Mouse (Mus musculus) frontal cortex, adult 2 months (tissue): ENCODE measurements at regions not wholly inside any gene's neighbourhood (a gene's known extent, or its start where the extent isn't known, plus 50 kb on each side); places are given as distances from the start of the nearest gene placed in this dataset.

Experiments used
- DNase-seq, 2 experiments: peaks; one replicate each; pipeline ENCODE4 v3.0.0; 2022; ENCODE audit warnings: low spot score in 1 of 2; ENCODE audit errors: extremely low spot score in 1 of 2

- no peak for DNase-seq
Measured at GRCm38 (mm10) chr6:100107066-100107465, 180.2 kb downstream of the Rybp start.

DNA sequence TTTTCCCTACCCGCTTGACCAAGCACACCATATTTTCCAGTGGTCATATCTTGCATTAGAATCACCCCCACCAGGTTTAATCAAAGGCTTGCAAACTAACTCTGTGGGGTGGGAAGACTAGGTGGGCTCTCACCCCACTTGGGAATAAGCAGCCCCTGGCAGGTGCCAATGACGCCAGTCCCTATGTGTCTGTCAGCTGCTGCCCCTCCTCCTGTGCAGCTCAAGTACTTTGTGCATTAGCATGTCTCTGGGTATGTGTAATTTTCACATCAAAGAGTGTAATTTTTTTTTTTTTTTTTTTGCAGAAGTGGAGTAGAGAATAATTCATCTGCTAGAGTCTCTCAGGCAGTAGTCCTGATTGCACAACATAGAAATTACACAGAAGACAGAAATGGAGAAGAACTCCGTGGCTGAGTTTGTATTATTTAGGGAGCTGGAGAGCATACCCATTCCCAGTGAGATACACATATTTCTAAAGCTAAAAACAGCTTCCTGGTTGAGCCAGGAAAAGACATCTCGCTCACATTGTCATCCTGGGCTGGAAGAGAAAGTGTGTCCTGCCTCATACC lies 186.6 kb downstream of the Rybp start:
- DNase-seq, result no peak

DNA sequence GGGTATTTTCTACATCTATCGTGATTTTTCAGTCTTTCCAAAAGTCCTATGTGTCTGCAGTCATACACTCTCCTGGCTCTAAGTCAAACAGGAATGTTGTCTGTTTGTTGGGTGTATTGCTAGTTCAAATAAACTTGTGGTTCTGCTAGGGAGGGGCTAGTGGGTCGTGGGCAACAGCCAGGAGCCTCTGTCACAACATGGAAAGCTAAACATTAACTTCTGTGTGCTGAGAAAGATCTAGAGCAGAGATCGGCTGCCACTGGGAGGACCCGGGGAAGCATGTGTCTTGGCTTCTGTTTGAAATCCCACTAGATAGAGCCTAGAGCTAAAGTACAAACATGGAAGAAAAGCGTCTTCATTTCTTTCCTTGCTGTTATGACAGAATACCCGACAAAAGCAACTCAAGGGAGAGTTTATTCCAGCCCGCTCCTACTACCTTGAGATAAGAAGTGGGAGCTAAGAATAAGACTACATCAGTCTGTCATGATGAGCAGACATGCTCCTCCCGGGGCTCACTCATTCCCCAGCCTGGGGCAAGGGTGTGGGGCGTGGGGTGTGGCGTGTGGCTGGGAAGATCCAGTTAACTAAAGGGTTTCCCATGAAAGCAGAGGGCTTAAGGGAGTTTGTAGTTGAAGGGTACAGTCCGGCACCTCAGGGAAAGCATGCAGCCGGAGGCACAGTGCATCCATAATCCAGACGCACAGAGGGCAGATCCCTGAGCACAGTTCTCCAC lies 190.7 kb downstream of the Rybp start:
- no peak for DNase-seq

- DNase-seq, result no peak
Measured at GRCm38 (mm10) chr6:100094653-100095217, 192.6 kb downstream of the Rybp start.

DNA sequence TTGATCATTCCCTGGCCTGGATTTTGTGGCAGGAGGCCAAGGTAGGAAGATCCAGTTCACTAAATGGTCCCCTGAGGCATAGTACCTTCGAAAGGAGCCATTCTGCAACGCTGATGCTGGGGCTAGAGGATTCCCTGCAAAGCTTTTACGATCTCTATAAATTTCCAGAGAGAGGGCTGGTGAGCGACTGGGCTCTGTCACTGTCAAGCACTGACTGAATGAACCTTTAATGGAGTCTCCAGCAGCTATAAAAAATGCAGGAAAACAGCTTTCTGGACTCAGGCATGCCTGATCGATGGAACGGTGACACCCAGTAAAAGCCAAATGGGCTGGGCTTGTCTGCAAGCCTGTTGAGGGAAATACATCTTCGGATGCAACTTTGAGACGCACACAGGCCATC lies 194.4 kb downstream of the Rybp start:
- no peak for DNase-seq

DNA sequence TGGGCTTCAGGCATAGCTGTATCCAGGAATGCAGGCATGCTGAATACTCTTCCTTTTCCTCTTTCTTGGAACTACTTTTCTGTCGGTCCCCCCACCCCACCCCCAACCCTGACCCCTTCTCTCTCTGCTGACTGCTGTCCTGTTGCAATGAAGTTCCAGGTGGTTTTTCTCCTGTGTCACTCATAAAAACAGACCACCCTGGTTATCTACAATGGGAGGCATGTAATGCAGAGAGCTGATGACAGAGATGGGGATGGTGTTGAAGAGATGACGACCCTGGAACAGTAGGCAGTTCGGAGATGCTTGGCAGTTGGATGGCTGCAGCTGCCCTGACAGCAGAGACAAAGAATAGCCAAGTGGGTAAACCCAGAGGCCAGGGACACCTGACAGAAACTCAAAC lies 195.5 kb downstream of the Rybp start:
- DNase-seq, result no peak

GRCm38 (mm10) chr6:100088576-100088975 lies 198.7 kb downstream of the Rybp start:
- no peak for DNase-seq

- DNase-seq, result no peak
Measured at GRCm38 (mm10) chr6:100086807-100087206, 200.5 kb downstream of the Rybp start.

- DNase-seq, result no peak
Measured at GRCm38 (mm10) chr6:100085981-100086380, 201.3 kb downstream of the Rybp start.

DNA sequence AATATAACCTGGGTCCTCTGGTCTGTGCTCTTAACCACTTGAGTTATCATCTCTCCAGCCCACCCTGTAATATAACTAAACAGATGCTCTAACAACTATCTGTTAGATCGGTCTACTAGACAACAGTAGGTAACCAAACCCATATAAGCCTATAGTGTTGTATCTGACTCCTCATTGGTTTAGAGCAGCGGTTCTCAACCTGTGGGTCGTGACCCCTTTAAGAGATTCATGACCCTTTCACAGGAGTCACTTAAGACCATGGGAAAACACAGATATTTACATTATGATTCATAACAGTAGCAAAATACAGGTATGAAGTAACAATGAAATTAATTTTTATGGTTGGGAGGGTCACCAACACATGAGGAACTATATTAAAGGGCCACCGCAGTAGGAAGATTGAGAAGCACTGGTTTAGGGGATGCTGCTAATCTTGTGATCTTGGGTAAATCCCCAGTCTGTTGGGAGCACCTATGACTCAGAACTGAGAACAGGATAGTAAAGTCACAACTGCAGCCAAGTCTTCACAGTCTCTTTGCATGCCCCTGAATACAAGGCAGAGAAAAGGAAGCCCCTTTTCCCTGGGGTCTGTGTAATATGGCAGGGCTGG lies 203.3 kb downstream of the Rybp start:
- DNase-seq, result no peak

DNA sequence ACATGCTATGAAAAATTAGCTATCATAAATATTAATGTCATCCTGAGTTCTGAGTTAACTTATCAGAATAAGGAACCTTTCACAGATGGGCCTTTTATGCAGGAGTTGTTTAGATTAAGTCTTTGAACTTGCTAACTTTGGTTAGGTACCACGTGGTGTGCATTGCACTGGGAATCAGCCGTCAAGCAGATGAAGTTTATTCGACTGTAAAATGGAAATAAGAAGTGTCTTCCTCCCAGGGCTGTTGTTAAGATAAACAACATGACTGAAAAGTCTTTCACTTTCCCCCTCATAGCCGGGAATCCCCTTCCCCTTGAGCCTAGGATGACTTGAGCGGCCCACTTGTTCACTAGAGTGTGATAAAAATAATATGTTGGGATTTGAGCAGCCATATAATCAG lies 204.2 kb downstream of the Rybp start:
- no peak for DNase-seq

- DNase-seq, result no peak
Measured at GRCm38 (mm10) chr6:100074672-100075335, 212.5 kb downstream of the Rybp start.

DNA sequence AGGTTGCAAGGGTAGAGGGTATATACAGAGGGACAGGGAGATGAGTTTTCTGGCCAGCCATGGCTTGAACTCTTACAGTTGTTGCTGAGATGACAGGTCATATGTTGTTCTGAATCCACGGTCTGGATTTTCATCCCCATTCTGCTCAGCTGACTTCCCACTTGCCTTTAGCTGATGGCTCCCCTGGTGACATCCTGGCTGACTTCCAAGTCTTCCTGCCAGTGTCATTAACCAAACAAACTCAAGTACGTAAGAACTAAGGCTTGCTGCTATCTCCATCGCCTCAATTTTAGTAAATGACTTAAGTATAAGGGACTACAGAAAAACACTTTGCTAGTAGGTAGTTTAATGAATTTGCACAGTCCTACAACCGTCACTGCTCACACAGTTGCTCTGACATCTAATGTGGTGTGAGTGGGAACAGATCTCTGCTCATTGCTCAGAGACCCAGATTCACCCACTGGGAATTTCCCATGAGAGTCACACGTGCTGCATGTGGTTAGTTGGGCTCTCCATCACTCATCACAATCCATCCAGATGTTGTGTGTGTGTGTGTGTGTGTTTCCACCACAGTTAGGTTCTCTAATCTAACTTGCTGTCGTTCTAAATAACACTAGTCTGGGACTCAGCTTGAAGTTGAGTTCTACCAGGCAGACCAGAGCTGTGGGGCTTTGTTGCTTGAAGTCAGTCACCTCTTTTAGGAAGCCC lies 214.9 kb downstream of the Rybp start:
- no peak for DNase-seq

DNA sequence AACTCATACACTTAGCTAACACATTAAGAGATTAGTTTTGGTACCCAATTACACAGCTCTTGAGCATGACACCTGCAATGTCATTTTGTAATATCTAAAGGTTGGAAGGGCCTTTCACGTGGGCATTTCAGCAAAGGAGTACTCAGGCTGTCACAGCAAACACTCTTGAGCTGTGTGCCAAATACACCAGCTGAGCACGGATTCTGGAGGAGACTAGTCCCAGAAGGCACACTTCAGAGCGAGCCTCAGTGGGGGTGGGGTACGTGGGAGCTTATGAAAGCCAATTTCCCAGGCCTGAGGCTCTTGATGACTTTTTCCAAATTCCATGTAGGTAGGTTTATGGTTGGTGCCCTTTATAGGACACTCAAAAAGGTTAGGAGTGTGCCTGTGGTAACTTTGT lies 218.1 kb downstream of the Rybp start:
- peak in 1 of 2 experiments; percentile 8 for DNase-seq

DNA sequence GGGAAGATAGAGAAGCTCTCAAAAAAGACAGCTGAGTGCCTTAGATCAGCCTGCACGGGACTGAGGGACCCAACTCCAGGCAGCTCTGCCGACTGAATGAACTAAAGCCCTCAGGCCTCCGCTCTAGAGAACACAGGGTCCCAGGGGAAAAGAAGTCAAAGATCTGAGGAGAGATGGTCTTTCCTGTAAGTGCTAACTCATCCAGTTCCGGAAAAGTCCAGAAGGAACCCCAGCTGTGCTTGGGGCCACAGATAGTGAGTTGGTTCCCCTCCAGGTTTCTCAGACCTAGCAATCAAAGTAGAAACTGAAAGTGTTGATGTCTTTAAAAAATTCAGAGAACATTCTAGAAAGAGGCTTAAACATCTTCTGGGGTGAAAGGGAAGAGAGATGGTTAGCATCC lies 220.0 kb downstream of the Rybp start:
- no peak for DNase-seq

- DNase-seq, result no peak
Measured at GRCm38 (mm10) chr6:100065586-100065985, 221.7 kb downstream of the Rybp start.

GRCm38 (mm10) chr6:100062961-100063360 lies 224.3 kb downstream of the Rybp start:
- DNase-seq, result no peak

DNA sequence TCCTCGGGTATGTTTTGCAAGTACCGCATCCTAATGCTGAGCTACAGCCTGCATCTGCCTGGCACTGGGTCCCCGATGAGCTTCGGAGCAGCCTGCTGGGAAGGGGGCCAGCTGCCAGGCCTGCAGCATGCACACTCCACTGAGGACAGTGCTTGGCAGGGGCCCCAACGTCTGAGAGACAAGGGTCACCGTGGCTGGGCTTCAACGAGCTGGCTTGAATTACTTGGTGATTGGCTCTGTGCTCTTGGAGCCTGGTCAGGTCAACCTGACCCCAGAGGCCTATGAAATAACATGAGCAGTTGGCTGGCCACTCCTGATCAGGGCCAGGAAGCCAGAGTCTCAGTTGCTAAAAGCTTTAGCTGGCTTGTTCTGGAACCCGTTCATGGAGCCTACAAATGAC lies 227.5 kb downstream of the Rybp start:
- DNase-seq, result peak; percentile 26 to 67

DNA sequence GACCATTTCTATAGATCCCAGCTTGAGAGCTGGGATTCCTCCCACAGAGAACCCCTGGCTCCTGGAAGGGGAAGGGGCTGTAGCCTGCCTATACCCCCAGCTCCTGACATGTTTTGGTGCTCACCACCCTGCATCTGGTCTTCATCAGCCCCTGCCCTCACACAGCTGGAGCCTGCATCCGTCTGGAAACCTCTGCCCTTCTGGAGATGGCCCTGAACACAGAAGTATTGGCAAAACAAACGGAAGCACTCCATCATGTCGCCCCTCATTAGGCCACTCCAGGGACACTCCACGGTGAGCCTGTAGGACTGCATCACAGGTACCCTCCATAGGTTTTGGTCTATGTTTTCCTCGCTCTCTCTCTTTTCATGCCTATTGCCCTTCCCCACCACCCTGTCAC lies 231.3 kb downstream of the Rybp start:
- DNase-seq, result no peak

GRCm38 (mm10) chr6:100052955-100053795 lies 234.1 kb downstream of the Rybp start:
- no peak for DNase-seq
